Mouse (Mus musculus) thymus, adult 2 months (tissue): ENCODE results near the gene Heg1. TPM values are rescaled to one million over a fixed set of nuclear protein-coding genes. Genes with fewer than 3 reads are reported as not detected.

Experiments
- DNase-seq: peaks from one replicate; pipeline ENCODE4 v3.0.0; 2021
- H3K27ac ChIP-seq: fragments of 200-500 bp; 2 replicates; pipeline ENCODE4 v1.5.1; 2012; ENCODE audit warnings: low read length, control low read depth; ENCODE audit not compliant: control insufficient read depth, insufficient read depth
- H3K27me3 ChIP-seq: fragments of 200-500 bp; 2 replicates; pipeline ENCODE4 v1.6.1; 2012; ENCODE audit warnings: mild to moderate bottlenecking, low read length, moderate library complexity, mixed read lengths; ENCODE audit not compliant: control insufficient read depth, insufficient read depth
- H3K36me3 ChIP-seq: fragments of 200-500 bp; 2 replicates; pipeline ENCODE4 v1.6.1; 2012; ENCODE audit warnings: mild to moderate bottlenecking, low read length, moderate library complexity; ENCODE audit not compliant: control insufficient read depth, insufficient read depth
- H3K4me1 ChIP-seq: fragments of 200-500 bp; replicated peaks from 2 replicates; pipeline ENCODE4 v1.6.1; 2012; ENCODE audit warnings: low read length; ENCODE audit not compliant: control insufficient read depth, insufficient read depth
- H3K4me3 ChIP-seq: fragments of 200-500 bp; 2 replicates; pipeline ENCODE4 v1.5.1; 2012; ENCODE audit warnings: mild to moderate bottlenecking, low read length, control low read depth, moderate library complexity; ENCODE audit not compliant: control insufficient read depth, insufficient read depth
- CTCF ChIP-seq: fragments of 200-500 bp; IDR thresholded peaks from 2 replicates; pipeline ENCODE4 v1.5.1; 2012; ENCODE audit warnings: mild to moderate bottlenecking, control low read depth, low read length, moderate library complexity, borderline replicate concordance; ENCODE audit not compliant: control insufficient read depth, poor library complexity, insufficient read depth; ENCODE audit errors: extremely low read depth
- POLR2A ChIP-seq: fragments of 200-500 bp; IDR thresholded peaks from 2 replicates; pipeline ENCODE4 v1.6.1; 2012; ENCODE audit warnings: mild to moderate bottlenecking, low read length, control low read depth, moderate library complexity; ENCODE audit not compliant: control insufficient read depth, poor library complexity, insufficient read depth; ENCODE audit errors: extremely low read depth
- WGBS: fragments of 180-500 bp; shearing (Covaris S2); methylation state at CpG from one replicate; pipeline ENCODE4 v1.1.7; 2018; 5-methylcytosine and 5-hydroxymethylcytosine counted together
- polyA plus RNA-seq: library from polyadenylated mRNA; depleted of rRNA; stranded (reverse); fragments of >200 nt; gene quantifications from 2 replicates; pipeline ENCODE4 v1.2.3, GENCODE M21; 2012

The Heg1 gene
- polyA plus RNA-seq, 1 experiment = 39.1 TPM

GRCm38 (mm10) chr16:33714271-33714670, 30.1 kb downstream of the Heg1 start:
- Histone ChIP-seq H3K4me3 (no peak overlapping the region), H3K27me3 (no peaks in the 10 kb centered on the region), H3K27ac (peak overlapping the region; percentile 62; the same call in 1 of the 2 replicates), H3K4me1 (peaks cover 24% of the 10 kb centered on the region), H3K36me3 (peaks cover 14% of the 10 kb centered on the region; the same call in 1 of the 2 replicates)
- WGBS = 7% methylated on average over 13 of the region's 13 CpGs
- DNase-seq = peak; percentile 87
- TF ChIP-seq CTCF (peak; percentile 63; the same call in 1 of the 2 replicates), POLR2A (peak; percentile 21; the same call in 1 of the 2 replicates)

- Histone ChIP-seq H3K27me3 (no peaks in the 10 kb centered on the region), H3K36me3 (peaks cover 52% of the 10 kb centered on the region), H3K27ac (no peak overlapping the region), H3K4me1 (no peaks in the 10 kb centered on the region), H3K4me3 (no peak overlapping the region)
- no peak for TF ChIP-seq CTCF
- no peak for TF ChIP-seq POLR2A
- no peak for DNase-seq
- whole genome bisulfite sequencing = 95% methylated on average over 2 of the region's 2 CpGs
Observed at GRCm38 (mm10) chr16:33723241-33723640, 39.1 kb downstream of the Heg1 start.

- H3K4me1 ChIP-seq = no peaks in the 10 kb centered on the region
- H3K27ac ChIP-seq = no peak overlapping the region
- peaks cover 51% of the 10 kb centered on the region for H3K36me3 ChIP-seq
- DNase-seq = no peak
- 98% methylated on average over 3 of the region's 3 CpGs for WGBS
- no peak for TF ChIP-seq CTCF
- TF ChIP-seq POLR2A = no peak
- H3K4me3 ChIP-seq = no peak overlapping the region
- no peaks in the 10 kb centered on the region for H3K27me3 ChIP-seq
Observed at GRCm38 (mm10) chr16:33723983-33724382, 39.8 kb downstream of the Heg1 start.

GRCm38 (mm10) chr16:33726261-33726660, 42.1 kb downstream of the Heg1 start:
- 98% methylated on average over 17 of the region's 17 CpGs for WGBS

GRCm38 (mm10) chr16:33726892-33727291, 42.7 kb downstream of the Heg1 start:
- peaks cover 40% of the 10 kb centered on the region for H3K36me3 ChIP-seq
- H3K4me1 ChIP-seq = no peaks in the 10 kb centered on the region
- no peak for DNase-seq
- 74% methylated on average over 7 of the region's 7 CpGs for WGBS
- H3K27me3 ChIP-seq = no peaks in the 10 kb centered on the region
- TF ChIP-seq POLR2A (no peak), CTCF (no peak)
- no peak overlapping the region for H3K27ac ChIP-seq
- H3K4me3 ChIP-seq = no peak overlapping the region

More at GRCm38 (mm10) chr16:33726261-33726660, 42.1 kb downstream of the Heg1 start:
- Histone ChIP-seq H3K27ac (no peak overlapping the region), H3K4me1 (no peaks in the 10 kb centered on the region), H3K27me3 (no peaks in the 10 kb centered on the region), H3K36me3 (peaks cover 39% of the 10 kb centered on the region), H3K4me3 (no peak overlapping the region)
- TF ChIP-seq POLR2A (no peak), CTCF (no peak)
- no peak for DNase-seq

- H3K27me3 ChIP-seq = no peaks in the 10 kb centered on the region
- H3K4me1 ChIP-seq = no peaks in the 10 kb centered on the region
- no peak for DNase-seq
- TF ChIP-seq POLR2A (no peak), CTCF (no peak)
- H3K4me3 ChIP-seq = no peak overlapping the region
- H3K36me3 ChIP-seq = peaks cover 44% of the 10 kb centered on the region
- WGBS = 93% methylated on average over 13 of the region's 13 CpGs
- H3K27ac ChIP-seq = no peak overlapping the region
Observed at GRCm38 (mm10) chr16:33728427-33728826, 44.3 kb downstream of the Heg1 start.

- H3K4me1 ChIP-seq = no peaks in the 10 kb centered on the region
- H3K27ac ChIP-seq = no peak overlapping the region
- 92% methylated on average over 12 of the region's 12 CpGs for WGBS
- no peak for DNase-seq
- H3K36me3 ChIP-seq = peaks cover 31% of the 10 kb centered on the region
- TF ChIP-seq CTCF = no peak
- TF ChIP-seq POLR2A = no peak
- H3K4me3 ChIP-seq = no peak overlapping the region
- no peaks in the 10 kb centered on the region for H3K27me3 ChIP-seq
Observed at GRCm38 (mm10) chr16:33731291-33731690, 47.1 kb downstream of the Heg1 start.
